Mouse (Mus musculus): ENCODE measurements at regions not wholly inside any gene's neighbourhood (a gene's known extent, or its start where the extent isn't known, plus 50 kb on each side); places are given as distances from the start of the nearest gene placed in this dataset.
A peak's percentile ranks its signal among the peaks of the same experiment; 100 is the strongest.

GRCm38 (mm10) chr10:124603061-124603460 is 786.2 kb downstream of the Slc16a7 start:
- DNase-seq (ENCODE audit: low spot score in 2 of 2), result peak in 1 of 2 experiments; percentile 3
- intact Hi-C loops (cut with DNase I), result no loop called here

DNA sequence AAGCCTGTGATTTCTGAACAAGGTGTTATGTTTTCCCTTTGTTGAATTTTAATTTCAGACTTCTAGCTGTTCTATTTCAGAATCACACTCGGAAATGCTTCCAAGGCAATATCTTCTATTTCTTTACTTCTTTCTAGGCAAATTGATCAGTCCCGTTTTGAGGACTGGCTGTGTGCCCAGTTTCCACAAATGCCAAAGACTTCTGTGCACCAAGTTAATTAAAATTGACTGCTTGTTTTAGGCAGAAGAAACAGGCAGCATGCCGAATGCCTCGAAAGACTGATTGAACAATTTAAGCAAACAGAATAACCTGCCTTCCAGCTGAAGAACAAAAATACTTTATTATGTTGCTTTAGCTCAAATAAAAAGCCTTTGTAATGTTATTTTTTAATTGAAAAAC is 818.5 kb downstream of the Slc16a7 start:
- peak; percentile 17 to 33 for DNase-seq (ENCODE audit: low spot score in 2 of 2)
- intact Hi-C loops (cut with DNase I), result no loop called here

DNA sequence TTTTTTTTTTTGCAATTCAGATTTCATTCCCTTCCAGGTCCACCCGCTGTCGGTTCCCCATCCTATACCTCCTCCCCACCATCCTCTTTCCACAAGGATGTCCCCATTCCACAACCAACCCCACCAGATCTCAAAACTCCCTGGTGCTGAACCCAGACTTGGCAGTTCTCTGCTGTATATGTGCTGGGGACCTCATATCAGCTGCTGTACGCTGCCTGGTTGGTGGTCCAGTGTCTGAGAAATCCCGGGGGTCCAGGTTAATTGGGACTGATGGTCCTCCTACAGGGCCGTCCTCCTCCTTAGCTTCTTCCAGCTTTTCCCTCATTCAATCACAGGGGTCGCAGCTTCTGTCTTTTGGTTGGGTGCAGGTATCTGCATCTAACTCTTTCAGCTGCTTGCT is 825.6 kb downstream of the Slc16a7 start:
- no peak for DNase-seq (ENCODE audit: low spot score in 2 of 2)
- intact Hi-C loops (cut with DNase I), result no loop called here

- no peak for DNase-seq (ENCODE audit: low spot score in 2 of 2)
- intact Hi-C loops (cut with DNase I), result no loop called here
These were observed 861.1 kb downstream of the Slc16a7 start for GRCm38 (mm10) chr10:124528175-124528574.
